Mouse (Mus musculus) gastrocnemius, postnatal 10 days (tissue): ENCODE data around the gene Fcamr. TPM values are rescaled to one million over a fixed set of nuclear protein-coding genes. Genes with fewer than 3 reads are reported as not detected.

Experiments
- DNase-seq: peaks from one replicate; pipeline ENCODE4 v3.0.0; 2021; ENCODE audit warnings: mixed read lengths
- total RNA-seq, 2 experiments: library from RNA; stranded (reverse); gene quantifications; 2 replicates each; pipeline ENCODE4 v1.2.3; 2021

The Fcamr gene
- total RNA-seq, 2 experiments from 2014 or later, result not detected

- no peak for DNase-seq
Measured at GRCm38 (mm10) chr1:130854819-130855218, 54.1 kb downstream of the Fcamr start.

DNA sequence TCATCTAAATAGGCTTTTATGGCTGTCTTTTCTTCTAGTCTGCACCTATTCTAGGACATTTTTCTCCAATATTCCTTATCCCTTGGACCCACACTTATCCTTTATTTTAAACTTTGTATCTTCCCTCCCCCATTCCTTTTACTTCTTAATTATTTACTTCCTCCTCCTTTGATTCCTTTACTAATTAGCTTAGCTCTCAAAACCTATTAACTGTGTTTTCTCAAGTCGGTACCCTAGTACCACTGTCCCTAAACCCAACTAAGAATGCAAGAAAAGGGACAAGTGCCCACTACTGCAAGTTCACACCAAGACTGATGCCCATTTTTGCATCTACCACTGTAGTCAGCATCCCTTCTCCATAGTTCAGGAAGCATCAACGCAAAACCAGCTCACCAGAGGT, 55.0 kb downstream of the Fcamr start:
- DNase-seq, result no peak

GRCm38 (mm10) chr1:130857456-130857855, 56.8 kb downstream of the Fcamr start:
- DNase-seq, result no peak

DNA sequence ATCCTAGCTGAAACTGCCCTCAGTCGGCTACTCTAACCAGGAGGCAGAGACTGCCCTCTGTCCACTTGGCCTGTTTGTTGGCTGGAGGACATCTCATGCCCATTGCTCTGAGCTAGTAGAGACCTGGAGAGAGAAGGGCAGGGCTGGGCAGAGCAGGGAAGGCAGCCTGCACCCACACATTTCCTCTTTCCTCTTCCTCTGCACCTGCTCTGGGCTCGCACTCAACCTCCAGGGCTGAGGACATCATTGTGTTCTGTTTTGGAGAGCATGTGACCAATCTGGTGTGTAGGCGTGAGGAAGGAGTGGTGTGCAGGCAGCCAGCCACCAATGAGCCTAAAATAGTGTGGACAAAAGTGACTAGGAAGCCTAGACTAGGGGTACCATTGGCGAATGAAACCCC, 63.5 kb downstream of the Fcamr start:
- no peak for DNase-seq

Other genes with a start within 250 kb of the Fcamr start
- not detected for gene Zp3r, start 171.3 kb upstream of the Fcamr start, total RNA-seq
- under 1 TPM in 1 of 2 experiments, not detected in 1; 0.11 TPM for gene C4bp, start 139.3 kb upstream of the Fcamr start, total RNA-seq
- not detected for gene Gm29427, start 85.1 kb upstream of the Fcamr start, total RNA-seq
- 1 to 10 TPM; 3.8 to 4.5 TPM for gene Yod1, start 83.6 kb upstream of the Fcamr start, total RNA-seq
- 10 to 100 TPM in 1 of 2 experiments, 1 to 10 TPM in 1; 9.2 to 13.9 TPM for gene Pfkfb2, start 71.6 kb upstream of the Fcamr start, total RNA-seq
- gene AA986860, start 68.9 kb upstream of the Fcamr start, total RNA-seq, result under 1 TPM; 0.68 to 0.88 TPM
- not detected for gene Pigr, start 25.8 kb downstream of the Fcamr start, total RNA-seq
- gene Fcmr, start 64.8 kb downstream of the Fcamr start, total RNA-seq, result under 1 TPM in 1 of 2 experiments, not detected in 1; 0.38 TPM
- gene Il24, start 86.6 kb downstream of the Fcamr start, total RNA-seq, result not detected
- not detected for gene Il20, start 110.5 kb downstream of the Fcamr start, total RNA-seq
- gene Il19, start 139.2 kb downstream of the Fcamr start, total RNA-seq, result under 1 TPM in 1 of 2 experiments, not detected in 1; 0.28 TPM
- not detected for gene Il10, start 218.9 kb downstream of the Fcamr start, total RNA-seq